Mouse (Mus musculus): ENCODE data around the gene Kctd11.
"Not testable (repeated sequence)": the region's sequence is repeated elsewhere in the genome, so short reads cannot be mapped to it uniquely, and the experiment has no call there.

The Kctd11 gene

DNA sequence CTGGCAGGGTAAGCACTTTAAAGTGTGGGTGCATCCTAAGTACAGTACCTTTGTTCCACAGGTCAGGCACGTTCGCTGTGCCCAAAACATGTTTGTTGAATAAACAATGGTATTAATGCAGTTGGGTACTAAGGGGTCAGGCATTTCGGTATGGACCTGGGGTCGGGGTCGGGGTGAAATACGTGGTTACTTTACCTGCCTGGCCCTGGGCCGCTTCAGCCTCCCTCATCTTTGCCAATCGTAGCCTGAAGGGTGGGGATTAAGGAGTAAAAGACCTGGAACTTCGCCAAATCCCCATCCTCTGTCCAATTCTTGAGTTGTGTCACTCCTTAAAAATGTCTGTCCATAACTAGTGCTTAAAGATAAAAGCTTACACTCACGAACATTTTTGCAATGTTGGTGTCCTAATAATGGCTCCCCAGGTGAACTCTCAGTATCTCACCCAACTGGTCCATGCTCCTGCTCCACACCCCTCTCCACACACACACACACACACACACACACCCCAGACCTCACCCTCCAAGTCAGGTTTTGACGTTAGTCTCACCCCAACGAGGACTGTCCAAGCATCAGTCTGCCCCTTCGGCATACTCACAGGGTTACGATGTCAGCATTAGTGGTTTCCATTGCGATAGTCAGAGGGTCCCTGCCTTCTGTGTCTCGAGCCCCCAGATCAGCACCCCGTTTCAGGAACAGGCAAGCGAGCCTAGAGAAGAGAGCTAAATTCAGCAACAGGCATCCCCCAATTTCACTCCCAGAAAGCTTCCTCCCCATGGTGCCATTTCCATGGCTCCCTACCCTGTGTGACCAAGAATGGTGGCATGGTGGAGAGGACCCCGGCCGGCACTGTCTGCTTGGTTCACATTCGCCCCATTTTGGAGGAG is 823 bp upstream of the Kctd11 start:
- DNase-seq (ENCODE audit: low read depth, low spot score) = no peak

DNA sequence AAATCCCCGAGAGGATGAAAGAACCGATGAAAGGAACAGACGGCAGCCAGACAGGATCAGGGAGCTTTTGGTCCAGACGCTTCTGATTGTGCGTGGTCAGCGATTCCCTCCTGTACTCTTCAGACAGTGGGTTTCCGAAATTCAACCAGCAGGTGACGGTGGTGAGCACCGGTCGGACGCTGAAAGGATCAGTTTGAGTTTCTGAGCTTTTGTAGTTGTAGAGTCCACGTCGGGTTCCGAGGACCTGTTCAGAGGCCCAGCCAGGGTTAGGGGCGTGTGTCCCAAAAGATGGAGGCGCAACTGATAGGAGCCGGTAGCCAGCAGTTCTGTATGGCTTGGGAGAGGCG is 727 bp downstream of the Kctd11 start:
- DNase-seq (ENCODE audit: low read depth, low spot score) = peak; percentile 57

DNA sequence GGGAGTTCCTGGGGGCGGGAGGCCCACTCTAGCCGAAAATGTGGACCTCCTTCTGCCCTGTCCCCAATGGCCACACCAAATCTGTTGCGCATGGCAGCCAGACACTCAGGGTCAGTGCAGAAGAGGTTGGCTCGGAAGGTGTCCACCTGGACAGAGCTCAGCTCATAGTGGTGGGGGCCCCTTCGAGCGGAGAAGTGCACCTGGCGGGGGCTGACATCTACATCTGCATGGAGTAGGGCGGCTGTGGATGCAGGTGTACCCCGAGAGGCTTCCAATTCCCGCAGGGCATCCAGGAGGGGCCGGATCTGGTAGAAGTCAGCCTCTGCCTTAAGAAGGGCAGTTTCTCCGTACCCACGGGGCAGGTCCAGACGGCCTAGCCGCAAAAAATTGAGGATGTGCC is 1.5 kb downstream of the Kctd11 start:
- no peak for DNase-seq (ENCODE audit: low read depth, low spot score)

- DNase-seq (ENCODE audit: low read depth, low spot score) = no peak
Measured at GRCm38 (mm10) chr11:69878952-69879351, 2.3 kb downstream of the Kctd11 start.

GRCm38 (mm10) chr11:69878399-69878798 is 2.8 kb downstream of the Kctd11 start:
- DNase-seq (ENCODE audit: low read depth, low spot score) = no peak

- no peak for DNase-seq (ENCODE audit: low read depth, low spot score)
Measured at GRCm38 (mm10) chr11:69877878-69878277, 3.3 kb downstream of the Kctd11 start, which contains the start of gene Tmem95. Gene Tmem95 (minus strand): TSS chr11:69878018.

GRCm38 (mm10) chr11:69876867-69877266 is 4.3 kb downstream of the Kctd11 start:
- DNase-seq (ENCODE audit: low read depth, low spot score) = peak; percentile 77

DNA sequence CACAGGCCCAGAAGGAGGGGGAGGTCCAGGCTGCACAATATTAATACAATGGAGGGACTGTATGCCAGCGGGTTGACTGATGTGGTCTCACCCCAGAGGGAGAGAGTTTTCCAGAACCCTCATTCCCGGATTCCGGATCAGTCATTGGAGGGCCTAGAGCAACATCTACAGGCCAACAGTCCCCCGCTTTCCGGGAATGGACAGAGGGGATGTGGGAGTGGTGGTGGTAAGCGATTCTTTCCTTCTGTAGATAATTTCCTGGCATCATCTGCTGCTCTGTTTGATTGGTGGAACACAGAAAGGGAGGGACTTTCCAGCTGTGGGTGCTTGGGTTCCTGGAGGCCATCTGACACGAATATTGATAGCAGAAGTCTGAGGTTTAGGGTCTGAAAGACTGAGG is 5.0 kb downstream of the Kctd11 start:
- no peak for DNase-seq (ENCODE audit: low read depth, low spot score)

GRCm38 (mm10) chr11:69872451-69872850 is 8.8 kb downstream of the Kctd11 start:
- no peak for DNase-seq (ENCODE audit: low read depth, low spot score)

- no peak for DNase-seq (ENCODE audit: low read depth, low spot score)
Measured at GRCm38 (mm10) chr11:69871822-69872221, 9.4 kb downstream of the Kctd11 start.

- no peak for DNase-seq (ENCODE audit: low read depth, low spot score)
Measured at GRCm38 (mm10) chr11:69870289-69871069, 10.7 kb downstream of the Kctd11 start.

DNA sequence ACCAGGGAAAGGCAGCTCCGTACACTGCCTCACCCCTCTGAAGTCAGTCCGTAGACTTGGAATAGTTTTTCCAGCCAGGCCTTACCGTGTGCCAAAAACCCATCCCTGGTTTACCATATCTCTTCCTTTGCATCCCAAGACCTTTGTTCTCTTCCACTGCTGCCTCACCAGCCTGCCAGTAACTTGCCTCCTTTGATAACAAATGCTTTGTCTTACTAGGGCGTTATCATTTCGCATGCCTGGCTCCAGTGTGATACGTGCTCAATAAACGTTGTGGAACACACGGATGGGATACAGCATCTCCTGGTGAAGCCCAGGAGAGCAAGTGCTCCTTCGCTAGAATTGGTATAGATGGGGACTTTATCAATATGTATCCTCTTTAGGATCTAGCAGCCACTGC is 13.9 kb downstream of the Kctd11 start:
- DNase-seq (ENCODE audit: low read depth, low spot score) = no peak

DNA sequence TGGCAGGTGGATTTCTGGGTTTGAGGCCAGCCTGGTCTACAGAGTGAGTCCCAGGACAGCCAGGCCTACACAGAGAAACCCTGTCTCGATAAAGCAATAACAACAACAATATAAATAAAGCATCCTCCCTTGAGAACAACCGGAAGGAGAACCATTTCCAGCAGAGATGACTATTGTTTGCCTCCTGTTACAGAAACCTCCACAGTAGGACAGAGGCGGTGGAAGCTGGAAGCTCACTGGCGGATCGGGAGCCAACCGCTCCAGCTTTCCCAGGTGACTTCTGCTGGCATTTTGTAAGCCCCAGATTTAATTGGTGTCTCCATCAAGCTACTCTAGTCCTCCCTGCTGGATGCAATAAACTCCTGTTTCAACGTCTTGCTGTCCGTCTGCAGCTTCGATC is 15.6 kb downstream of the Kctd11 start:
- DNase-seq (ENCODE audit: low read depth, low spot score) = no peak

DNA sequence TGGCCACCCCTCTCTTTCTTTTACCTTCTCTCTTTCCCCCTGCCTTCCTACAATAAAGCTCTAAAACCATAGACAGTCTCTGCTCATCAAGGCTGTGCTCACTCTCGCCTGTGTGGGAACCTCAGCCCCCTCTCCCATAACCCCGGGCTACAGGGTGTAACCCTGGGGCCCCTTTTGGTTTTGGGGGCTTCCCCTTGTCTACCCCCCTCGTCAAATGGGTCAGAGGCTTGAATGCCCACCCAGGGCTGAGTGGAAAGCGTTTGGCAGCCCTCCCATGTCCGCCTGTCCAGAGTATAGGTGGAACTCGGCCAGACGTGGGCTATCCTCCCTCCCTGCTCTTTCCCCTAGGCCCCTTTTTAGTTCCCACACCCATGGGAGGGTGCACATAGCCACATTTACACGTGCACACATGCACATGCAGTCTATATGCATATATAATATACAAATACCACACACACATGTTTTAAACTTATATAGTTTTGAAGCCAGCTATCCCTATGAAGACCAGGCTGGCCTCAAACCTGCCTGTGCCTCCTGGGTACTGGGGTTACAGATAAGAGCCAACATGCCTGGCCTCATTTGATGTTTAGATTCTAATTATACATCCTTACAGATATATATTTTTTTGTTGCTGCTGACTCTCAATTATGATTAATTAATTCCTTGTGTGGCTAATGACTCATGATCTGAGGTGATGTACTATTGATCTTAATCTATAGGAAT is 16.9 kb downstream of the Kctd11 start:
- no peak for DNase-seq (ENCODE audit: low read depth, low spot score)

GRCm38 (mm10) chr11:69863729-69864128 is 17.5 kb downstream of the Kctd11 start:
- not testable (repeated sequence) for DNase-seq (ENCODE audit: low read depth, low spot score)

GRCm38 (mm10) chr11:69858113-69858998 is 22.9 kb downstream of the Kctd11 start, which contains the start of gene Tnk1:
Gene Tnk1 (minus strand): TSS chr11:69858730.
- no peak for DNase-seq (ENCODE audit: low read depth, low spot score)

DNA sequence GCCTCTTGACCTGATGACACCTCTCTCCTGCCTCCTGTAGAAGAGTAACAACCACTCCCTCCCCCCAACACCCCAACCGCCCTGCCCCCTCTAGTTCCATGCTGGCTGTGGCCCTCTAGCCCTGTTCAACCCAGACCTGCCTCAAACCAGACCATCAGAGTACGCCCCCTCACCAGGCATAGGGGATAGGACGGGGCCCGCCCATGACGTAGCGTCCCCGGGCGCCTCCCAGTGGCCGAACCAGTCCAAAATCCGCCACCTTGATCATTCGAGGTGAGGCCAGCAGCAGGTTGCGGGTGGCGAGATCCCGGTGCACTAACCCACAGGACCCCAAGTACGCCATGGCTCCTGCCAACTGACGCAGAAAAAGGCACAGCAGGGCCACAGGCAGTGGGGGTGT is 25.9 kb downstream of the Kctd11 start:
- DNase-seq (ENCODE audit: low read depth, low spot score) = no peak

DNA sequence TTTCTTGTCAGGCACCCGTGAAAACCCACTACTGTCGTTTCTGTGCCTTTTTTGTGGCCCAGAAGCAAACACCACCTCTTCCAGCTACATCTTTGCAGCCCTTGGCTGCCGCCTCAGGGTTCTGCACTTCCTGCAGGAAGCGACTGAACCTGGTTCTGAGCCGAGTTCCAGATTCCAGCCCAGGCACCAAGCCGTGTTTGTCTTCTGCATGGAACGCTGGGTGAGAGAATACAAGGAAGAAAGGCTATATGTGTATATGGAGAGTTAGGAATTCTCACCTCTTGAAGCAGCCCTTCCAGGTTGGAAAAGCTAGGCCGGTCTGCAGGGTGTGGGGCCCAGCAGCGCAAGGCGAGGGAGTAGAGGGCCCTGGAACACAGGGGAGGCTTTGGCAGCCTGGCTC is 26.5 kb downstream of the Kctd11 start:
- no peak for DNase-seq (ENCODE audit: low read depth, low spot score)

DNA sequence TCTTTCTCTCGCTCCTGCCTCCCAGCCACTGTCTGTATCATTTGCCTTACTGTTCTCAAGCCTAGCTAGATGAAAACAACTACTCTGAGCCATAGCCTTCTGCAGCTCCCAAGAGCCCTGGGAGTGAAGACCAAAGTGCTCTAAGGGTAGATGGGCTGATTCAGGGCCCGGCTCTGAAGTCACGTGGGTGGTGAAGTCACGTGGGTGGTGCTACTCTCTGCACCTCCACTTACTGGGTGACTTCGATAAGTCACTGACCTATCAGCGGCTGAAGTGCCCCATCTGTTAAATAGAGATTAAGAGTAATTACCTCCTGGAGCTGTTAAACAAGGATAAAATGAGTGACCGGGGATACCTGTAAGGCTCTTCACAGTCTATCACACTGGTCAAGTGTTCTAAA is 27.2 kb downstream of the Kctd11 start:
- DNase-seq (ENCODE audit: low read depth, low spot score) = no peak

DNA sequence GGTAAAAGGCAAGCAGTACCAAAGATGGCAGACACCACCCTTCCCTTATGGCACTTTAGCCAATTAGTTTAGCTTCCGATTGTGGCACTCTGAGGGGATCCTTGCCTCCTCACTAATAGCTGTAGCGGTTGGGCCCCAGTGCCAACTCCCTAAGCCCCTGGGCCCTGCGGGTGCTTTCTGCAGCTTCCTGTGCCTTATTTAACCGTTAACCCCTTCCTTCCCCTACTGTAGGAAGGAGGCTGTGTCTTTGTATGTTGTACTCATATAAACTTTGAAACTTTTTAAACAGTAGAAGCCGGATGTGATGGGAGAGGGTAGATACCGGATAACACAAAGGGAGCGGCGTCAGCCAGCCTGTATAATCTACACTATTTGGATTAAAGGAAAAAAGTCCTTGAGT is 30.5 kb downstream of the Kctd11 start:
- DNase-seq (ENCODE audit: low read depth, low spot score) = no peak

- DNase-seq (ENCODE audit: low read depth, low spot score) = no peak
Measured at GRCm38 (mm10) chr11:69849884-69850283, 31.3 kb downstream of the Kctd11 start.

Measured in skeletal muscle tissue, adult 2 months (tissue).